8 mouse cellular contexts compared by ENCODE assay signal in the genomic region with DNA sequence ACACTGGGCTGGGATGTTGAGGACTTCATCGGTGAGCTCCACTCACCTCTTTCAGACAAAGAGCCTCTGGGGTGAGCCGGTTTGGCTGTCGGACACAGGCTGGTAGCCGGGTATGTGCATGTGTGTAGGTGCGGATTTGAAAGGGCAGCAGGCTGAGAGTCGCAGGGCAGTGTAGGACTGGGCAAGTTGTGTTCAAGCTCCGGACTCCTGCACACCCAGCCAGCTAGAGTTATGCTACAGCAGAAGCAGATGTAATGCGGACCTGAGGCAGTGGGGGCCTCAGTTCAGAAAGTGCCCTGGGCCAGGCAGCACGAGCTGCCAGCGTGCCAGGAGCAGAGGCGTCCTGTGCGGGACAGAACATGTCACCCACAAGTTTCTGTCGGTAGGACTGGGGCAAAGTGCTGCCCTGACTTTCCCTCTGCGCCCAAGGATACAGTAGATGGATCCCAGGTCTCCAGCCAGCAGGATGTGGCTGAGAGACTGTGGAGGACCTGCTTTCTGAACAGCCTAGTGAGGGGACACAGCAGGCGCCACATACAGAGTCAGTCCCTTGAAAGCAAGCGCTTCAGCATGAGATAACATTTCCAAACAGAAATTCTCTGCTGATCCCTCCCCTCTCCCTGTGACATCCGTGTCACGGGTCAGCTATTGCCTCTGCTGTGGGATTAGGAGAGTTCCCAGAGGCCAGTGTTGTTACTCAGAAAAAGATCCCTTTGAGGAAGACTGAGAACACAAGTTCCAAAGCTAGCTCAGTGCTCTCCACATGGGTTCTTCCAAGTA. TPM values are rescaled to one million over a fixed set of nuclear protein-coding genes. Genes with fewer than 3 reads are reported as not detected.
DNase-seq lines count a peak whose midpoint lies in the region; ATAC-seq and TF ChIP-seq lines count a peak whose summit lies in the region.

No protein-coding gene starts in this region.

- DNase-seq in heart, postnatal 0 days (ENCODE audit: low spot score): peak; percentile 41
- no peak for DNase-seq in limb, embryonic 14.5 days (ENCODE audit: low spot score)
- no peak for DNase-seq in left cerebral cortex, adult 11 months (ENCODE audit: low spot score)
- DNase-seq in frontal cortex, postnatal 25 days (ENCODE audit: low spot score in 2 of 2): no peak
- DNase-seq in cerebellum, adult 18-20 months: no peak

- TF ChIP-seq CTCF in E14TG2a.4 (conservative IDR thresholded peaks at IDR 0.05; ENCODE audit: low read length): no peak
- no peak for TF ChIP-seq CTCF in bone marrow macrophage, adult 2 months (IDR thresholded peaks at IDR 0.05; ENCODE audit: low read depth, low read length)
- no peak for TF ChIP-seq CTCF in heart, postnatal 0 days (IDR thresholded peaks at IDR 0.05; ENCODE audit: low read depth)

- H3K36me3 ChIP-seq in E14TG2a.4 (ENCODE audit: insufficient read depth, low read length): peaks cover 5% of the 10 kb centered on the region; the same call in 1 of the 2 replicates
- H3K36me3 ChIP-seq in heart, postnatal 0 days (replicated peaks; ENCODE audit: control insufficient read depth, insufficient read depth, low read length): peaks cover 9% of the 10 kb centered on the region
- peaks cover 13% of the 10 kb centered on the region for H3K36me3 ChIP-seq in limb, embryonic 14.5 days (ENCODE audit: control insufficient read depth, insufficient read depth, low read length)
- no peaks in the 10 kb centered on the region for H3K36me3 ChIP-seq in stomach, embryonic 16.5 days (ENCODE audit: control insufficient read depth, insufficient read depth, low read length)

- H3K9me3 ChIP-seq in E14TG2a.4 (ENCODE audit: low read length): no peaks in the 10 kb centered on the region
- no peaks in the 10 kb centered on the region for H3K9me3 ChIP-seq in heart, postnatal 0 days (replicated peaks; ENCODE audit: control insufficient read depth, low read length)
- no peaks in the 10 kb centered on the region for H3K9me3 ChIP-seq in limb, embryonic 14.5 days (ENCODE audit: control insufficient read depth, low read length)
- no peaks in the 10 kb centered on the region for H3K9me3 ChIP-seq in stomach, embryonic 16.5 days (replicated peaks; ENCODE audit: control insufficient read depth, low read length)

- no peak for TF ChIP-seq EP300 in heart, postnatal 0 days (IDR thresholded peaks at IDR 0.05; ENCODE audit: low read depth)

- H3K9ac ChIP-seq in heart, postnatal 0 days (replicated peaks; ENCODE audit: low read depth, low read length): peak overlapping the region; percentile 80
- peak overlapping the region; percentile 74 for H3K9ac ChIP-seq in limb, embryonic 14.5 days (ENCODE audit: low read depth, low read length, severe bottlenecking)
- H3K9ac ChIP-seq in stomach, embryonic 16.5 days (ENCODE audit: low read length): peak overlapping the region; percentile 78

- 6% methylated on average over 18 of the region's 18 CpGs for WGBS in heart, postnatal 0 days
- 11% methylated on average over 18 of the region's 18 CpGs for WGBS in limb, embryonic 14.5 days
- 14% methylated on average over 18 of the region's 18 CpGs for WGBS in stomach, embryonic 16.5 days

- peak overlapping the region; percentile 78 for H3K4me2 ChIP-seq in heart, postnatal 0 days (ENCODE audit: low read depth, low read length)
- peak overlapping the region; percentile 85 for H3K4me2 ChIP-seq in limb, embryonic 14.5 days (replicated peaks; ENCODE audit: low read depth, low read length, severe bottlenecking)
- peak overlapping the region; percentile 71 for H3K4me2 ChIP-seq in stomach, embryonic 16.5 days (ENCODE audit: low read depth, low read length)

- peak; percentile 10; the same call in 1 of the 2 replicates for ATAC-seq in heart, postnatal 0 days (ENCODE audit: insufficient read depth, low read depth)
- no peak for ATAC-seq in limb, embryonic 14.5 days (ENCODE audit: low FRiP score, low read depth)
- no peak for ATAC-seq in stomach, embryonic 16.5 days (ENCODE audit: insufficient read depth, low FRiP score)

- H3K27ac ChIP-seq in bone marrow macrophage, adult 2 months (ENCODE audit: insufficient read depth, low read depth, low read length): no peak overlapping the region
- peak overlapping the region; percentile 90 for H3K27ac ChIP-seq in heart, postnatal 0 days (ENCODE audit: low read depth)
- H3K27ac ChIP-seq in limb, embryonic 14.5 days (replicated peaks; ENCODE audit: low read depth, low read length): peak overlapping the region; percentile 87
- H3K27ac ChIP-seq in stomach, embryonic 16.5 days (ENCODE audit: low read length): peak overlapping the region; percentile 91

- peaks cover 39% of the 10 kb centered on the region for H3K4me1 ChIP-seq in E14TG2a.4 (replicated peaks; ENCODE audit: low read depth, low read length)
- H3K4me1 ChIP-seq in bone marrow macrophage, adult 2 months (ENCODE audit: control insufficient read depth, insufficient read depth, low read length): peaks cover 28% of the 10 kb centered on the region
- H3K4me1 ChIP-seq in heart, postnatal 0 days (ENCODE audit: control insufficient read depth, insufficient read depth): peaks cover 29% of the 10 kb centered on the region
- H3K4me1 ChIP-seq in limb, embryonic 14.5 days (ENCODE audit: control insufficient read depth, insufficient read depth, low read length): peaks cover 53% of the 10 kb centered on the region
- H3K4me1 ChIP-seq in stomach, embryonic 16.5 days (ENCODE audit: control insufficient read depth, insufficient read depth, low read length): peaks cover 38% of the 10 kb centered on the region

- no peaks in the 10 kb centered on the region for H3K27me3 ChIP-seq in E14TG2a.4 (ENCODE audit: insufficient read depth, low read length)
- H3K27me3 ChIP-seq in heart, postnatal 0 days (ENCODE audit: control insufficient read depth, insufficient read depth, low read length): no peaks in the 10 kb centered on the region
- no peaks in the 10 kb centered on the region for H3K27me3 ChIP-seq in limb, embryonic 14.5 days (ENCODE audit: control insufficient read depth, insufficient read depth, low read length)
- H3K27me3 ChIP-seq in stomach, embryonic 16.5 days (ENCODE audit: control insufficient read depth, insufficient read depth, low read length): no peaks in the 10 kb centered on the region

- TF ChIP-seq POLR2A in bone marrow macrophage, adult 2 months (IDR thresholded peaks at IDR 0.05; ENCODE audit: borderline replicate concordance, low read depth, low read length): no peak
- no peak for TF ChIP-seq POLR2A in limb, embryonic 14.5 days (IDR thresholded peaks at IDR 0.05; ENCODE audit: borderline replicate concordance, extremely low read depth, insufficient read depth, insufficient read length)

- H3K4me3 ChIP-seq in E14TG2a.4 (replicated peaks; ENCODE audit: low read length): peak overlapping the region; percentile 75
- H3K4me3 ChIP-seq in bone marrow macrophage, adult 2 months (ENCODE audit: insufficient read depth, low read length): peak overlapping the region; percentile 37
- peak overlapping the region; percentile 62 for H3K4me3 ChIP-seq in heart, postnatal 0 days (ENCODE audit: low read depth, low read length)
- H3K4me3 ChIP-seq in limb, embryonic 14.5 days (replicated peaks; ENCODE audit: low read length): peak overlapping the region; percentile 60
- H3K4me3 ChIP-seq in stomach, embryonic 16.5 days (replicated peaks; ENCODE audit: low read length): peak overlapping the region; percentile 61

RNA-seq across cellular contexts. Expression of a gene that starts 1.0 kb away (rescaled TPM):
- 13.1 and 15.1 TPM in 2 replicates for polyA plus RNA-seq in bone marrow macrophage, adult 2 months (2012; ENCODE audit: insufficient read depth, insufficient read length, missing spikeins)
- 124 and 149 TPM in 2 replicates for total RNA-seq in heart, postnatal 0 days (2014; rRNA removed; ENCODE audit: low replicate concordance)
- 58.0 and 66.5 TPM in 2 replicates for polyA plus RNA-seq in heart, postnatal 0 days (2015; fragmentation: Nextera tagmentation; extraction: Ambion mirVana)
- polyA plus RNA-seq in limb, embryonic 14.5 days (2012; rRNA removed): 104 and 123 TPM in 2 replicates
- polyA plus RNA-seq in limb, embryonic 14.5 days (2014; fragmentation: Nextera tagmentation; extraction: Ambion mirVana): 67.2 and 70.3 TPM in 2 replicates
- polyA plus RNA-seq in stomach, embryonic 16.5 days (2015; fragmentation: Nextera tagmentation; extraction: Ambion mirVana): 59.5 and 69.6 TPM in 2 replicates
